Mouse (Mus musculus) bone marrow, adult 2 months (tissue): ENCODE data around the gene Bri3bp.

Experiments used
- CTCF ChIP-seq: fragments of 200-500 bp; IDR thresholded peaks from 2 replicates; pipeline ENCODE4 v1.5.1; 2011; ENCODE audit warnings: low read length, control low read depth; ENCODE audit not compliant: control insufficient read depth, insufficient read depth
- POLR2A ChIP-seq: fragments of 200-500 bp; IDR thresholded peaks from 2 replicates; pipeline ENCODE4 v1.6.1; 2011; ENCODE audit warnings: low read depth, mild to moderate bottlenecking, control low read depth, low read length, borderline replicate concordance; ENCODE audit not compliant: control insufficient read depth

DNA sequence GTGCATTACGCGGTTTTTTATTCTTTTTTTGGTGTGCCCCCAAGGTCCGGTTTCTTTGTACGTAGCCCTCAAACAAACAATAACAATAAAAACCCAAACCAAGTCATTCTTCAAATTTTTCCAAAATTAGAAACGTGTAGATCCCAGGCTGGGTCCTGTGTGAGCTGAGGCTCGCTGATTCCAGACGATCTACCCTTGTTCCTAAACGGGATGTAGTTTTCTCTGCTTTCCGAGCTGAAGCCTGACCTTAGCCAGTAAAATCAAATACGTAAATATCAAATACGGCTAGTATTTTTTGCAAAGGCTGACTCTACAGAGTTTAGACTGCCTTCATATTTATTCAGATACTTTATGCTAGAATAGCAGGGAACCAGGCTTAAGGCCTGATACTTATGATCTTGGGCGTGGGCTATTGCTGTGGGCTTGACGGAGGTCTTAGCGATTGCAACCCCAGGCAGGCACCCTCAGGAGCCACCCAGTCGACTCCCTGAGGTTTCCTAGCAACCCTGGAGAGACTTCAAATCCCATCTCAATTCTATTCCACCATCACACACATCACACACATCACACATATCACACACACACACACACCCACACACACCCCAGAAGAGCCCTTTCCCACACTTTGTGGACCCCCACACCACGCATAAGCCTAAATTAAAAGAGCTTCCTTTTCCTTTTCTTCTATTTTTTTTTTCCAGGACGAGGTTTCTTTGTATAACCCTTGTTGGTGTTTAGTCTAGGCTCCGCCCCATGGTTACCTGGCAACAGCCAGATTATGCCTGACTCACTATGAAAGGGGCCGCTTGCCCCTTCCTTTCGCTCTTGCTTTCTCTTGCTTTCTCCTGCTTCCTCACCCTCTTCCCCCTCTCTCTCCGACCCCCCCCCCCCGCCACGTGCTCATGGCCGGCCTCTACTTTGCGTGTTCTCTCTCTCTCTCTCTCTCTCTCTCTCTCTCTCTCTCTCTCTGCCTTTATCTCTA, 47.5 kb upstream of the Bri3bp start:
- TF ChIP-seq POLR2A (no peak), CTCF (no peak)
